Mouse (Mus musculus) lung, embryonic 16.5 days (tissue): ENCODE results near the gene Gm21778. TPM values are rescaled to one million over a fixed set of nuclear protein-coding genes. Genes with fewer than 3 reads are reported as not detected.
"Not testable (repeated sequence)": the region's sequence is repeated elsewhere in the genome, so short reads cannot be mapped to it uniquely, and the experiment has no call there.

Source experiments
- ATAC-seq: fragments of 200-750 bp; cut with Nextera tagmentation; 2 replicates; pipeline ENCODE4 v1.8.0; 2017; ENCODE audit warnings: low read depth, mild to moderate bottlenecking, moderate library complexity
- H3K27ac ChIP-seq: fragments of 300-500 bp; sonication (generic); 2 replicates; pipeline ENCODE4 v1.5.1; 2014; ENCODE audit warnings: mild to moderate bottlenecking, control low read depth, low read length
- H3K27me3 ChIP-seq: fragments of 300-500 bp; sonication (generic); 2 replicates; pipeline ENCODE4 v1.6.1; 2014; ENCODE audit warnings: low read depth, low read length, mixed read lengths; ENCODE audit not compliant: control insufficient read depth, insufficient read depth
- H3K36me3 ChIP-seq: fragments of 300-500 bp; sonication (generic); 2 replicates; pipeline ENCODE4 v1.6.1; 2014; ENCODE audit warnings: low read length; ENCODE audit not compliant: control insufficient read depth, insufficient read depth
- H3K4me1 ChIP-seq: fragments of 300-500 bp; sonication (generic); replicated peaks from 2 replicates; pipeline ENCODE4 v1.6.1; 2014; ENCODE audit warnings: low read length, mixed read lengths; ENCODE audit not compliant: control insufficient read depth, insufficient read depth
- H3K4me2 ChIP-seq: fragments of 300-500 bp; sonication (generic); 2 replicates; pipeline ENCODE4 v1.6.1; 2014; ENCODE audit warnings: low read depth, low read length, control low read depth
- H3K4me3 ChIP-seq: fragments of 300-500 bp; sonication (generic); 2 replicates; pipeline ENCODE4 v1.5.1; 2014; ENCODE audit warnings: mild to moderate bottlenecking, low read length, control low read depth
- H3K9ac ChIP-seq: fragments of 300-500 bp; sonication (generic); 2 replicates; pipeline ENCODE4 v1.6.1; 2014; ENCODE audit warnings: low read length, control low read depth
- H3K9me3 ChIP-seq: fragments of 300-500 bp; sonication (generic); 2 replicates; pipeline ENCODE4 v1.6.1; 2016; ENCODE audit warnings: low read length; ENCODE audit not compliant: control insufficient read depth
- polyA plus RNA-seq: library from polyadenylated mRNA; unstranded; fragments of >200 nt; fragmentation: Nextera tagmentation; extraction: Ambion mirVana; gene quantifications from 2 replicates; pipeline ENCODE4 v1.2.1, GENCODE M21; 2015

Gm21778 gene
- not detected in 2 replicates for polyA plus RNA-seq

GRCm38 (mm10) chrY:5942160-5942559 lies at the start of gene Gm21778:
Gm21778 (plus strand) TSS chrY:5942460.
- H3K36me3 ChIP-seq, H3K27ac ChIP-seq, H3K4me2 ChIP-seq, H3K27me3 ChIP-seq, ATAC-seq, H3K4me3 ChIP-seq, H3K9ac ChIP-seq, H3K4me1 ChIP-seq, H3K9me3 ChIP-seq: not testable (repeated sequence)

Other genes with a start within 250 kb of the Gm21778 start
- not detected in 2 replicates for gene Gm20914, start 216.5 kb upstream of the Gm21778 start, polyA plus RNA-seq
- not detected in 2 replicates for gene Gm28171, start 149.1 kb upstream of the Gm21778 start, polyA plus RNA-seq